Mouse (Mus musculus) spleen, adult 12 weeks (tissue): ENCODE results near the gene Sox8.

Experiments
- DNase-seq: peaks from one replicate; pipeline ENCODE4 v3.0.0; 2022; ENCODE audit warnings: low spot score

Sox8 gene

DNA sequence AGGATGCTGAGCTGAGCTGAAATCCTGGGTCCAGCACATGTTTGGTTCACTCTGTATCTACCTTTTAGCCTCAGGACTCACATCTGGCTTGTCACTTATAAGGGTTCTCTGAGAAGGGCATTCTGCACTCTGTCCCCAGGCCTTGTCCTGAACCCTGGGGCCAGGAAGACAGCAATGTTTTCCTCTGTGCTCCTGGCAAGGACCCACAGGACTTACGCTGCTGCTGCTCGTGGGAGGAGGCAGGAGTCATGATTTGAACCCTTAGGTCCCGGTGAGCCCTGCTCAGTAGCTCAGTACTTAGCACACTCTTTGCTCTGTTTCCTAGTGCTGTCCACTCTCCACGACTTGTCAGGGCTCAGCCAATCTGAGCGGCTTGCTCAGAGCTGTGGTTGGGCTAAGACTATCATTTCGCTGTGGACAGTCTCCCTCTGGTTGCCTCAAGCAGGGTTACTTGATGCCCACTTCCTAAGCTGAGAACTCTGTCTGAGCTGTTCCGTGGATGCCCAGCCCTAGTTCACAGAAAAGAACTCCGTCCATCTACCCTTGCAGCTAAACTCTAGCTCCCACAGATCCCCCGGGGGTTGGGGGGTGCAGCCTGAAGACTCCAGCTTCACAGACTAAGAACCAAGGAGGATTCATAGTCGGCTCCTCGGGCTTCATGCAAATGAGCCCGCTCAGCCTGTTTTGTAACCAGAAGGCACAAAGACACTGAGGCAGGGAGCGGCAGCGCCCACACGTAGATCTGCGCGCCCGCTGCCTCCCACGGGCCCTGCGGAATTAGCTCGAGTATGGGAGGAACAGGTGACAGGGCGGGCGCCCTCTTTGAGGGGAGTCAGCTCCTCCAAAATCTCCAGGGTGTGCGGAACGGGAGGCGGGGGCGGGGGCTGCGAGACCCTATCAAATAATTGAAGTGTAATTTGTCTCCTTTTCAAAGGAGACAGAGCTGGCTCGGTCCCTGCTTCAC, 14.5 kb downstream of the Sox8 start:
- DNase-seq: no peak

DNA sequence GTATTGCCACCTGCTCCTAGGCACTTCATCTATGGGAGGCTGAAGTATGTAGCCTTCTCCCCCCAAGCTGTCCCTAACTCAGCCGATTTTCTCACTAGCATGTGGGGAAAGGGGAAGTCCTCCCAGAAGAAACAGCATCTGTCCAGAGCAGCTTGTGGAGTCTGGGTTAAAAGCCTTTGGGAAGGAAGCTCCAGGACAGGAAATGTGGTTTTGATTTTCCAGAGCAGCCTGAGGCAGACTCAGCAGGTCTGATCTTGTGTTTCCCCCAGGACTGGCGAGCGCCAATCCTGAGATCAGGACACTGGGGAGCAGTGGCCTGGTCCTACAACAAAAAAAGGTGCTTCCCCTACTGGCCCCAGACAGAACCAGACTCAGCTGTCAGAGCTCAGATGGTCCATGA, 15.3 kb downstream of the Sox8 start:
- no peak for DNase-seq

DNA sequence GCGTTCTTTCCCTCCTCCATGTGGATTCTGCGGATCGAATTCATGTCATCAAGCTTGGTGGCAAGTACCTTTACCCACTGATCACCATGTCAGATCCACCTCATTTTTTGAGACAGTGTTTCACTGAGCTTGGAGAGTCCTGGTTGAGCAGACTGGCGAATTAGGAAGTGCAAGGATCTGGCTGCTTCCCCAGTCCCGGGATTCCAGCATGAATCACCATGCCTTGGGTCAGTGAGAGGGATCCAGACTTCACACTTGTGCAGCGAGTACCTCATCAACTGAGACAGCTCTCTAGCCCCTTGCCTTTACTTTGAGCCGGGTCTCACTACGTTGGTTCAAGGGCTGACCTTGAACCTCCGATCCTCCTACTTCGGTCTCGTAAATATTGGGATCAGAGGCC, 19.2 kb downstream of the Sox8 start:
- no peak for DNase-seq

DNA sequence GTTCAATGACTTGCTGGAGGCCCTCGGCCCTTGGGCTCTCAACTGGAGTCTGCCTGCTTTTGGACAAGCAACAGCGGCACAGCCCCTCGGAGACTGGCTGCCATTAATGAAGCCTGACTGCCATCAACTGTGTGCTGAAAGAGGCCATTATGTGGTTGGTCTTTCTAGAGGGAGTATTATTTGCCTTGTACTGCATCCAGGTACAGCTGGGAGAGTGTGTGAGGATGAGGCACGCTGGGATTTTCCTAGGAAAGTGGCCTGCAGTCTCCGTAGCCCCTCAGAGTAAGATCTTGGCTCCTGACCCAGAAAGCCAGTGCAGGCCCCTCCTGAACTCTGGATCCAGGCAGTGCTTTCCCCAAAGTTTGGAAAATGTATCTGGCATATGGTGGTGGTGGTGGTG, 20.5 kb downstream of the Sox8 start:
- no peak for DNase-seq

DNA sequence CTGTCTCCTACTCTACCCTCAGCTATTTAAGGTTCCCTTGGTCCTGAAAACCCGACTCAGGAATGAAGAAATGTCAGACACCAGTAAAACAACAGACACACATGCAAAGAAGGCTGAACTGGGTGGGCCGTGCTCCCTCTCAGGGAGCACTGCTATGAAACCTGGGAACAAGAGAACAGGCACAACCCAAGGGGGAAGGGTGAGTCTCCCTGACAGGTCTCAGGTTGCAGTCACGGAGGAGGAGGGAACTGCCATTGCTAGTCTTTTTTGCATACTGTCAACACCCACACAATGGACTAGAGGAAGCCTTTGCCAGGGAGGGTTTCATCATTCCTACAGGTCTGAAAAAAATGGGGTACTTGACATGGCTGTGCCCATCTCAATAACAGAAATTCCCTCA, 23.5 kb downstream of the Sox8 start:
- DNase-seq: no peak

DNA sequence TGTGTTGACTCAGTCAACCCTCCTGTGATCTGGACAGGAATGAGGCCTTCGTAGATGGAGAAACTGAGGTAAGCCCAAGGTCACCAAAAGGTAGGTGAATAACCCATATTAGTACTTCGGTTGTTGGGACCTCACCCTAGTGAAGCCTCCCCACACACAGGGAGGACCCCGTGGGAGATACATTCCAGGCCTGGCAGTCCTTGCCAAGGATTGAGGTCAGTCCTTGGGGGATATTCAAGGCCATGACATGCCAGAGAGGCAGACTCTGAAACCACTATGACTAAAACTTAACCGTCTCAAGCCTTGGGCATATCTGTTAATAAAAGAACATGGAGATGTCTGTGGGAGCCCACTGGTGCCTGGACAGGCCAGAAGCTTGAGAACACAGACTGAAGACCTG, 28.7 kb downstream of the Sox8 start:
- DNase-seq: no peak

DNA sequence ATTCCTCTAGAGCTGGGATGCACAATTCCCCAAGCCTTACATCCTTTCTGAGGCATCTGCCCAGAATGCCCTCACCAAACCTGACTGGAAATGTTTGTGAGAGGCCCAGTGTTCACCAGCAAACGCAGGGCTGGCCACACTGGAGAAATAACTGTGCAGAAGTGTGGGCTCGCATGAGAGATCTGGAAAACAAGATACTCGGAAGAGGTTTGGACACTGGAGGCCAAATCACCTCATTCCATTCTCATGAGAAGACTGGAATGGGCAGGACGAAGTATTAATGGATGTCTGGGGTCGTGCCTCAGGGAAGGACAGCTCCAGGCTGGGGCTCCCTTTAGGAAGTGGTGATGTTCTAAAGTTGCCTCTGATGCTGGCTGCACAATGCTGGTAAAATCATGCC, 29.8 kb downstream of the Sox8 start:
- no peak for DNase-seq

DNA sequence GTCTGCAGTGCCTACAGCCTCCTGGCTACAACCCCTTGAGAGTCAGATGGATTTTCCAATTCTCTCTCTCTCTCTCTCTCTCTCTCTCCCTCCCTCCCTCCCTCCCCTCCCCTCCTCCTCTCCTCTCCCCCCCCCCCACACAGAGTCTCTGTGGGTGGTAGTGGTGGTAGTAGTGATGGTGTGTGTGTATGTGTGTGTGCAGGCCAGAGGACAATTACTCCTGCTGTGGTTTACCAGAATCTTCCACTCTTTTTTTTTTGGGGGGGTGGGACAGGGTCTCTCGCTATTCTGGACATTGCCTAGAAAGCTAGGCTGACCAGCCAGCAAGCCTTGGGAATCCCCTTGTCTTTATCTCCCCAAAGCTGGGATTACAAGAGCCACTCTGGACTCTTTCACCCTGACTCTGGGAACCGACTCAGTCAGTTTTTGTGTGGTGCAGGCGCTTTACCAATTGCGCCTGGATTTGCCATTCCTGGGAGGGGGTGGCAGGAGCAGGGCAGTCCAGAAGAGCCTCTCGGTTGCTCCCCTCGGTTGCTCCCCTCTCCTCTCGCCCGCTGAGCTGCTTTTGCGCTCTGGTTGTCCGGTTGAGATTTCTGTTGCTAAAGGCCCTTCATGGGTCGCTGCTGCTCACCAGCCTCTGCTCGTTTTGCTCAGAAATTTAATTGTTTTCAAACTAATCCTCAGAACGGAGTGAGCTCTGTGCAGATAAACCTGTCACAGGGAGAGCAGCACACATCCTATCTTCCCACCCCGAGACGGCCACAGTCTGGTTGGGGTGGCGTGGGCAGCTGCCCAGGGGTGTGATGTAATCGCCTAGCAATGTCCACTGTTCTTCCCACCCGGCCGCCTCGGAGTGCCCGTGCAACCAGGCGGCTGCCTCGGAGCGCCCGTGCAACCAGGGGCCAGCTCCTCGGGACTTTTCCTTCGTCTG, 31.3 kb downstream of the Sox8 start:
- no peak for DNase-seq

DNA sequence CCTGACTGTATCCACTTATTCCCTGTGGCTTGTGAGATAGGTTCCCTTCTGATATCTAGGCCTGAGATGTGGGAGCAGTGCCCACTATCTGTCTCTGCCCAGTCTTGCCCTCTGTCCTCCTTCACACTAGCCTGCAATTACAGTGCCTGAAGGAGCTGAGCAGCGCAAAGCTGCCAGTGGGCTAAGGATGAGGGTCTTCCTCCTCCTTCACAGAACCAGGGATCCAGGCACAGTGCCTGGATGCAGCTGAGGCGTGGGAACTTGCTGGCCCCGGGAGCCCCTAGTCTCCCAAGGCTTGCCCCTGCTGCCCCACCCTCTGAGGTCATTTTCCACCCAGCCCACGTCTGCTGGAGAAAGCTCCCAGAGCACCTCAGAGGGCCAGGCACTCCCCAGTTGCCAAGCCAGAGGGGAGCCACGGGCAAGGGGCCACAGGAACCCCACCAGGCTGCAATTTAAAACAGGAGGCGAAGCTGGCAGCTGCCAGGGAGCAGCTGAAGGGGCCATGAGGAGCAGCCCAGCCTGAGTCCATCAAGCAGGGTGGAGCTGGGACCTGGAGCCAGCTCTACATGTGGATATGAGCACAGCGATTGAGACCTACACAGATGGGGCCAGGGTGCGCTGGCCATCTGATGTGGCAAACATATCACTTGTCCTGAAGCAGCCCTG, 40.0 kb downstream of the Sox8 start:
- no peak for DNase-seq

DNA sequence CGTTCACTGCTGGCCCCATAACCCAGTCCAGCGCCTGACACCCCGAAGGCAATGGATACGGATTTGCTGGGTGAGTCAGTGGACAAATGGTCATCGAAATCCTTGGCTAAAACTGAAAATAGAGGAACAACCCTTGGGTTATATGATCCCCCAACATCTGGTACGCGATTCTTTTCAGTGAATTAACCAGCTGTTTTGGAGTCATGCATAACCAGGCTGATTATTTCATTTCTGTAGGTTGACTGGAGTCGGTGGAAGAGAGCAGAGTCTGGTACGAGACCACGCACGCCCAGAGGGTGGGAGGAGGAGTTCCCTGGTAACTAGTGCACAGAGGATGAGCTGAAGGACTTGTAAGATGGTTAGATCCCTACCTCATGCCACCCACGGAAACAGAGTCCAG, 48.4 kb downstream of the Sox8 start:
- DNase-seq: no peak

DNA sequence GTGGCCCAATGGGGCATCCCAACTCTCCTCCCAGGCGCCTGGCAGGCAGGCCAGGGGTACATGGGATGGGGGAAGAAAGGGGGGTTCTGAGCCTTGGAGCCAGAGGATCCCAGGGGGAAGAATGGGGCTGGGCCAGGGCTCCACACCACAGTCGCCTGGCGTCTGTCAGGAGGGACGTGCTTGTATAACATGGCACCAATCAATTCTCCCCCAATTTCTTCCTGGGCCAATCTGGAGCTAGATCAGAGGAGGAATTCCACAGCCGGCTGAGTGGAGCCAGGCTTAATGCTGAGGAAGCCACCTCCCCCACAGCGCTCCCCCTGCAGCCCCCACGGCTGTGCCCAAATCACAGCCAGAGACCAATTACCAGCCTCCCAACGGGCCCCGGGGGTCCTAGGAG, 50.0 kb downstream of the Sox8 start:
- DNase-seq: no peak

DNA sequence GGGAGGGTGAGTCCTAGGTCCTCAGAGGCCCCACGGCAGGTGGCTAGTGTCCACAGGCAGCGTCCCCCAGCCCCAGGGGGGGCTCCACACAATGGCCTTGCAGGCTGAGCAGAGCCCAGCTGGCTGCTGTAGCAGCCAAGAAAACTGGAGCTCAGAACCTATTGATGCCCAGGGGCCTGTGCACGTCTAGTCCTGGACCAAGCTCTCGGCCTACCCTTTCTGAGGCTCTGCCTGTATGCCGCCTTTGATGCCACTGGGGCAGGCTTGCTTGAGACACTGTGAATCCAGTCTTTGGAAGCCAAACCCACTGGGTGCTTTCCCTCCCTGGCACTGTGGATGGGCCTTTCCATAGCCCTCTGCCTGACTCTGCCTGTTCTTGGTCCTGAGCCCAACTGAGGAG, 51.0 kb downstream of the Sox8 start:
- DNase-seq: no peak

DNA sequence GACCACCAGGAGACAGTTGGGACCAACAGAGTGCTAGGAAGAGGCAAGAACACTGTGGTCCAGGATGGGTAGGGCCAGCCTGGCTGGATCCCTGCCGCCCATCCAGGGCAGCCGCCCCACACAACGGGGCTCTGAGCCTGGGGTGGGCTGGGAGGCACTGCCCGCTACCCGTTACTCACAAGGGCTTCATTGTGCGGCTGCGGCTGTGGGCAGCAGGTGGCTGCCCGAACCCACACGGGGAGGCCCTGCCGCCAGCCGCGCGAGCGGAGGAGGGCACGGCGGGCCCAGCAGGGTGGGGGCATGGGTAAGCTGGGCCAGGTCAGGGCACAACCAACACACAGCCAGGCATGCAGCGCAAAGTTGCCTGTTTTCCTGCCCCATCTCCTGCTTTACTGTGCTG, 52.3 kb downstream of the Sox8 start:
- DNase-seq: no peak

DNA sequence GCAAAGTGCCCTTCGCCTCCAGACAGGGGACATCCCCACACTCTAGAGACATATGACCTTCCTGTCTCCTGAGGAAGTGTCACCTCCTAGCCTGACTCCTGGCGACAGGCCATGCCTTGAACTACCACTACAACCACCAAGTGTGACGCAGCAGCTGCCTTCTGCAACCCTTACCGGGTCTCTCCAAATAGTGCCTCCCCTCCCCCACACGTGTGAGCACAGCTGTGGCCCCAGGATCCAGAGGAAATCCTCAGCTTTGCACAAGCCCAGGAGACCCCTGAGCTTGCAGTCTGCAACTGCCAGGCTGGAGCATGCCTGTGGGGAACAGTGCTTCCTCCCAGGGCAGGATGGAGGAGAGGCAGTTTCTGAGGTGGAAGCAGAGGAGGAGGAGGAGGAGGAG, 54.2 kb downstream of the Sox8 start:
- DNase-seq: no peak
